Mouse (Mus musculus) layer of hippocampus, adult 9-11 months (tissue): Measurements from ENCODE around the gene Wbp2.
"Not testable (repeated sequence)": the region's sequence is repeated elsewhere in the genome, so short reads cannot be mapped to it uniquely, and the experiment has no call there.

Experiments used
- DNase-seq: peaks from one replicate; pipeline ENCODE4 v3.0.0; 2022

Gene Wbp2

GRCm38 (mm10) chr11:116086258-116087193 is at the start of gene Wbp2:
Gene Wbp2, minus strand, starts transcription at chr11:116086995.
- DNase-seq: peak; percentile 100

DNA sequence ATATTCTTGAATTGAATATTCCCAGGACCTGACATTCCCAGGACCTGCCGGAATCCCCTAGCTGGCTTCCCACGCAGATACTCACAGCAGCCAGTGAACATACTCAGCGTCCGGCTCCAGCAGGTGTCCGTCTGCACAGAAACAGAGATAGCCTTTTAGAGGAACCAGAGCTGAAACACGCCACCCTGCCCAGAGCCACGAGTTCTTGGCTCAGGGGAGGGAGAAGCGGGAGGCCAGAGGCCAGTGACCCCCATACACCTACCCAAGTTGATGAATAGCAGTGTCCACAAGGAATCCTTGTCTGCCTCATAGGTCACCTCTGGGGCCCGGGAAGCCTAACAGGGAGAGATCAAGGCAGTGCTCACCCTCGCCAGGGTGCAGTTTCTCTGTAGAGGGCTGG is 47.4 kb upstream of the Wbp2 start:
- DNase-seq: no peak

GRCm38 (mm10) chr11:116133497-116133896 is 46.7 kb upstream of the Wbp2 start:
- no peak for DNase-seq

DNA sequence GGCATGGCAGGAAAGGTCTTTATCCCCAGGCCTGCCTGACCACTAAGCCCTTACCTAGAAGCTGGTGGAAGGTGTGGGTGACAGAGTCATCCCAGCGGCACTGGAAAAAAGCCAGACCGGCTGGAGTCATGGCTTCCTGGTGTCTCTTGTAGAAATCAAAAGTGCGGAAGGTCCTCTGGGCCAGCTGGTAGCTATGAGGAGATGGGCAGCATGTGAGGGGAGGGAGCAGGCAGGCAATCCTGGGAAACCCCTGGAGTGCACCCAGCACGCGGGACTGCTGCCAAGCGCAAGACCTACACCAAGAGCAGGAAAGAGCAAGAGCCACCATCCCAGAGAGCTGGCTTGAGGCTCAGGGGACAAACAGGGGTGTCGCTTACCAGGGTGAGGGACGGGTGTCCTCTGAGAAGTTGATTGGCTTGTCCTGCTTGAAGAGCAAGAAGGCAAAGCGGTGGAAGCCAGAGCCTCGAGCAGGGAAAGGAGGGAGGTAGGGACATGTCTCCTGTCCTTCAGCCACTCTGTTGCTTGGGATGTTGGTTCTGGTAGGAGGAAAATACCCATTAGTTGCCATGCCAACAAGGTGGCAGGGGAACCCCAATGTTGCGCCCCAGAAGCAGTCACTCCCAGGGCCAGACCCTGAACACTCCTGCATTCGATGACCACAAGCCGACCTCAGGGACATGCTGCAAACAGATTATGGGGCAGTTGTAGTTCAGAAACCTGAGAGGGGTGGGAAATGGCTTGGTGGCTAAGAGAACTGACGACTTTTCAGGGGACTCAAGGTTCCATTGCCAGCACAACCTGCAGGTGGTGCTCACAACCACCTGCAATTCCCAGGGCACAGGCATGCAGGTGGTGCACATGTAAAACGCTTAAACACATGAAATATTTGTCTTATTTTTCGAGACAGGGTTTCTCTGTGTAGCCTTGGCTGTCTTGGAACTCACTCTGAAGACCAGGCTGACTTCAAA is 45.9 kb upstream of the Wbp2 start:
- no peak for DNase-seq

DNA sequence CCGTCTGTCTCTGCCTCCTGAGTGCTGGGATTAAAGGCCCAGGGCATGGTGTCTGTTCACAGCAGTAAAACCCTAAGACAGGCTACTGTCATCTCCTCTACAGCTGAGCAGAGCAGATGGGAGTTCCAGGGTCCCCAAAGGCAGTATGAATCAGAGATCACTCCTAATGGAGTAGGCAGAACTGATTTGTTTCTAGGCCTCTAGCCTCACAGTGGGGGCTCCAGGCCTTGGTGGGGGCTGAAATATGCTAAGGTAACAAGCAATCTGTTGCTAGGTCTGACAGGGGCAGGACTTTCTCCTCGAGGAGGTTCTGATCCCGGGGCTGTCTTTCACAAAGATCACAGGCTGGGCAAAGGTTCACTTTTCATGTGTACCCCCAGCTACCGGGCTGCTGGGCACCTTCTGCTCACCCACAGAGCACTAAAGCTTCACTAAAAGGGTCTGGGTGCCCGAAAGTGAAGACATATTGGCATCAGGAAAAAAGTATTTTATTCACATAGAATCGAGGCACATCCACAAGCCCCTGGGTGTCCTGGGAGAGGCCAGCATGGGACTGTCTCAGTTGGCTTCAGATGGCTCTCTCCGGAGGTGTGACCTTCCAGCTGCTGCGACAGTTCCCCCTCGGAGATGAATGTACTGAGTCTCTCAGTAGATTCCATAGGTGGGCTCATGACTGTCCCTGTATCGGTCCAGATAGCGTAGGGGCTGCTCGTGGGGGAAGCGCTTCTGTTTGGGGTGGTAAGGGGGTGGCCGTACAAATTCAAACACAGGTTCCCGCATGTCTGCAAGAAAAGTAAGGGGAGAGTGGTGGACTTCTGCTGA is 44.8 kb upstream of the Wbp2 start:
- DNase-seq: no peak

DNA sequence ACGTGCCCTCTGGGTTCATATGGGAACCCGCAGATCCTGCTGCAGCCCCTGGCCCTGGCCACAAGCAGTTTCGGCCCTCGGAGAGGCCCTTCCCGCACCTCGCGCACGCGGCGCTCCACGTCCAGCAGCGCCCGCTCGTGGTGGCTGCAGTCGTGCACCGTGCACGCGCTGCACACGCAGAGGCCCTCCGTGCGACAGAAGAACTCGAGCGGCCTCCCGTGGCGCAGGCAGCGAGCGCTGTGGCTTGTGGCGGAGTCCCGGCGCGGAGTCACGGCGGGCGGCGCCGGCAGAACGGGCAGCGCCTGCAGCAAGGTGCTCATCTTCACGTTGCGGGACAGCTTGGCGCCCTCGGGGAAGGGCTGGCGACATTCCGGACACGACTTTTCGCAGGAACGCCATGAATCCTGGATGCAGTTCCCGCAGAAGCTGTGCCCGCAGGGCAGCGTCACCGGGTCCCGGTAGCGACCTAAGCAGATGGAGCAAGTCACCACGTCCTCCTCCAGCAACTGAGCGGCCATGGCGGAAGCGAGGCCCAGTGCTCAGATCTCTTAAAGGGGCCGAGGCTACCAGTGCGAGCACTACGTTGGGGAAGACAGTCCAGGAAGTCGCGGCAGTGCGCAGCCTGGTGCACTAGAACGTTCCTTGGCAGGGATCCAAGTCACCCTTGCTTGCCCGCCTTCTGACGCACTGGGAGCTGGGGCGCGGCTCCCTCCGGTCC is 43.9 kb upstream of the Wbp2 start, which contains the start of gene Trim65:
TSS of gene Trim65 (minus strand) at position 641 of the 718 bp plus-strand sequence.
- DNase-seq: peak; percentile 90

DNA sequence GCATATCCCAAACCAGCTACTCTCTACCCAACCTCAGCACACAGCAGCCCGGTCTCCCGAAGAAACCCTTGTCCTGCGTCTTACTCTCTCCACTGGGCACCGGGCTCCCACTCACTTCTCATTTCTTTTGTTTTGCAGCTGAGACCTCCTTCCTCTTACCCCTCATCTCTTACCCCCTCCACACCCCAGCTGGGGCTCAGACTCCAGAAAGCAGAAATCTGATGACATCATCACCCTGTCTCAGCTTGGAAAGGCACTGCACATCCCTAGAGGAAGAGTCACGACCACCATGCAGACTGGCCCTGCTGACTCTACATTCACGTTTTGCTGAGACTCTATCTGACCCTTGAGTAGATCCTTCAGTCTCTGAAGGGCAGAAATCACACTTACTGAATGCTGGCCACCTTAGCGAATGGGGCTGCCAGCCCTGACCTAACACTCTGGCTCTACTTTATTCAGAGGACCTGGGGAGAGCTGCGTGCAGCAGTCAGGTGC is 43.2 kb upstream of the Wbp2 start:
- no peak for DNase-seq

DNA sequence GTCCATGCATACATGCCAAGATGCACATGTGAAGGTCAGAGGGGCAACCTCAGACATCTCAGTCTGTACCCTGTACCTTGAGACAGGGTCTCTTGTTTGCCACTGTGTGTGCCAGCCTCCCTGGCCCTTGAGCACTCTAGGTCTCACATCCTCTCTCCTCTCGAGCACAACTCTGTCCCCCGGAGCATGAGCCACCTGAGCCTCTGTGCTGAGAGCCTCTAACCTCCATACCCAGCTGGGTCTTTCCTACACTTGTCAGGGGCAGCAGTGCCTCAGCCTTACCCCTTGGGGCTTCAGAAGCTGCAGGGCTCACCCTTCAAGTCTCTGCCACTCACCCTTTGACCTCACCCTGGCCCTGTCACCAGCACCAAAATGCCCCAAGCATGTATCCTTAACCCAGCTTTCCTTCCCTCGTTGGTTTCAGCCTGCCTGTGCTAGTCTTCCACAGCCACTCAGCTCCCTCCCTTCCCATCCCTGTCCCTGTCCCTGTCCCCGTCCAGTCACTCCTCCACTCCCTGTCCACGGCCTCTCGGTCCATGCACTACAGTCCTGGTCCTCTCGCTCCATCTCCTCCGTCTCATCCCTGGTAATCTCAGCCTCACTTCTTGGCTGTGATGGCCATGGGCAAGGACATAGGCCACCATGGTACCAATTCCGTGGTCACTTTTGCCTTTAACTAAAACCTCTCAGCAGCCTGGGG is 42.4 kb upstream of the Wbp2 start:
- no peak for DNase-seq

DNA sequence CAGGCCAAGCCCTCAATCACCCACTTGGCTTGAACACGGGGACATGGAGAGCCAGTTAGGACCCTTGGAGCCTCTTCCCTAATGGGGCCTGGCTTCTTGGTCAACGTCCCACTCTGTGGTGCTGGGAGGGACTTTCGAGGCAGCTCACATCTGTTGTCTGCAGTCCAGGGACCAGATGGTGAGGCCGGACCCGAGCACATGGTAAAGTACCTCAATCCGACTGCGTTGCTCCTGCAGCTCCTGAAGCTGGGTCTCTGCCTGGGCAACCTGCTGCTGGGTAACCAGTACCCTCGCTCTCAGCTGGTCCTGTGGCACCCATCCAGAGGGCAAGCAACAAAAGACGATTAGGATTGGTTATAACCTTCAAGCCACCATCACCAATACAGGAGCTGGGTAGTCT is 41.2 kb upstream of the Wbp2 start:
- no peak for DNase-seq

- DNase-seq: no peak
Measured at GRCm38 (mm10) chr11:116127156-116127980, 40.6 kb upstream of the Wbp2 start, which contains the start of gene Trim47. Gene Trim47, minus strand, starts transcription at chr11:116127210.

GRCm38 (mm10) chr11:116126261-116126660 is 39.5 kb upstream of the Wbp2 start:
- no peak for DNase-seq

DNA sequence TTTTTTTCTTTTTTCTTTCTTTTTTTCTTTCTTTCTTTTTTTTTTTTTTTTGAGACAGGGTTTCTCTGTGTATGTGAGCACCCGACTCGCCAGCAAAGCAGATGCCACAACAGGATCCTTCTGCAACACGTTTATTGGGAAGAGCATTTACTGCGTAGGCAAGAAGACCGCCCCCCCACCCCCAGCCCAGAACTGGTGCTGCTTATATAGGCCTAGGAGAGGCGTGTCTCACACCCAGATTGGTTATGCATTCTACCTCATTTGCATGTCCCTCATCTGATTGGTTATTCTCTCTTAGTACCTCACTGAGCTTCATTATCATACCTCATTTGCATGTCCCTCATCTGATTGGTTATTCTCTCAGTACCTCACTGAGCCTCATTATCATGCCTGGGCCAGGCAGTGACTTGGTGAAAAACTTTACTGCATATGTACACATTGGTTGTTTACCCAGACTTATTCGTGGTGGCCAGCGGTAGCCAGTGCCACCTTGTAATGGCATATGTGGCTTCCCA is 35.0 kb upstream of the Wbp2 start:
- DNase-seq: not testable (repeated sequence)

- DNase-seq: no peak
Measured at GRCm38 (mm10) chr11:116117819-116118218, 31.0 kb upstream of the Wbp2 start.

- DNase-seq: no peak
Measured at GRCm38 (mm10) chr11:116117241-116117640, 30.4 kb upstream of the Wbp2 start.

DNA sequence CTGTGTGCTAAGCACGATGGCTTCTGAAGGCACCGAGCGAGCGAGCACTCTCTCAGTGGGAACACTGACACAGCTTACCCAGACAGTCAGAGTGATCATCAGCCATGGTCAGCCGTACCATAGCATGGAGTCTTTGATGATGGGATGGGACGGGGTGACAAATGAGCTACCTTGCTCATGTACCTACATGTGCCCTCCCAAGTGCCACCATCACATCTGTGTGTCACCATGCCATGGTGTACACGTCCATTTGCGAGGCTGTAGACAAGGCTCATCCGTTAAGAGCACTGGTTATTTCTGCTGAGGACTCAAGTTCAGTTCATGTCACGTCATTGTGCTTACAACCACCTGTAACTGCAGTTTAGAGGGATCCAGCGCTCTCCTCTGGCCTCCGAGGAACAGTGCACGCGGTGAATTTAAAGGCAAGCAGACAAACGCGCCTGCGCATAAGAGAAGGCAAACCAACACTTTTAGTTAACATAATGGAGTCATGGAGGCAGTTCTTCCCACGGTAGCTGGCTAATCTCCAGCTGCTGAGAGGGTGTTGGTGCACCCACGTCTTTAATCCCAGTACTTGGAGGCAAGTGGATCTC is 24.9 kb upstream of the Wbp2 start:
- no peak for DNase-seq

- DNase-seq: no peak
Measured at GRCm38 (mm10) chr11:116111067-116111466, 24.3 kb upstream of the Wbp2 start.

DNA sequence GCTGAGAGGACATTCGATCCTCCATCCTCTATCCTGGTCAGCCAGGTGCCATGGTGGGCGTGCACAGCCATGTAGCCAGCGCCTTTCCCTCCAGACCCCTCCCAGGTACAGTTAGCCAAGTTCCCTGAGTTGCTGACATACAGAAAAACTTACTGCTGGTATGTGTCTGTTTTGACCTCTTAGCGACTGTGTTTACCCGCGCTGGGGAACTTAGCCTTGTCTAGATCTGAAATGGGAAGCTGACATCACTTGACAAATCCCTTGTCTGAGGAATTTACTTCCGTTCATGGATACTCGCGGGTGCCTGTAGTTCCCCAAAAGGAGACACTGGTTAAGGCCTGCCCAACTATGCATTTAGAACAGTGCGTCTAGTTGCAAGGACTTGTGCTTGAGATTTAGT is 23.7 kb upstream of the Wbp2 start:
- no peak for DNase-seq

GRCm38 (mm10) chr11:116110131-116110530 is 23.3 kb upstream of the Wbp2 start:
- no peak for DNase-seq

DNA sequence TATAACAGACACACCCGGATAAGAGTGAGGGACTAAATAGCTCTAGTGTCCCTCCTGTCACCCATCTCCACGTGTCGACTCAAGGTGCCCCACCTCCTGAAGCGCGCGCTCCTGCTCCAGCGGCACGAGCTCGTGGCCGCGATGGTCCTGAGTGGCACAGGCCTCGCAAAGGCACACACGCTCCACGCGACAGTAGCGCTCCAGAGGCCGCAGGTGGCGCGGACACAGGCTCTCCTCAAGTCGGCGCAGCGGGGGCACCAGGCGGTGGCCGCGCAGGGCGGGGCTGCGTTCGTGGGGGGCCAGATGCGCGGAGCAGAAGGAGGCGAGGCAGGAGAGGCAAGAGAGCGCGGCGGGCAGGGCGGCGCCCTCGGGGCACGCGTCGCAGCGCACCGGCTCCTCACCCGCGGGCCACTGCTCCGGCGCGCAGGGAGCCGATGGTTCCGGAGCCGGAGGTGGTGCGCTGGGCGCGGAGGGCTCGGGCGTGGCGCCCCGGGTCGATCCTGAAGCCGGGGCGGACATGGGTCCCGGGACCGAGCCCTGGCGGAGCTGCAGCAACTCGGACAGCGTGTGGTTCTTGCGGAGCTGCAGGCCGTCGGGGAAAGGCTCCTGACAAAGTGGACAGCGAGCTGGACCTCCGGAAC is 22.8 kb upstream of the Wbp2 start:
- DNase-seq: no peak
